Mouse (Mus musculus): Measurements from ENCODE around the gene Casq1. TPM values are rescaled to one million over a fixed set of nuclear protein-coding genes. Genes with fewer than 3 reads are reported as not detected.

The Casq1 gene
- polyA plus RNA-seq, 1 experiment from 2014 or later, result 2.4 TPM

GRCm38 (mm10) chr1:172177791-172178190 lies 41.9 kb downstream of the Casq1 start:
- DNase-seq (ENCODE audit: low spot score), result no peak
- Histone ChIP-seq H3K4me2 (ENCODE audit: low read length) (no peak overlapping the region), H3K4me3 (replicated peaks; ENCODE audit: low read depth, low read length) (no peak overlapping the region), H3K9me3 (replicated peaks; ENCODE audit: low read length) (no peaks in the 10 kb centered on the region), H3K4me1 (replicated peaks; ENCODE audit: insufficient read depth, low read length) (no peaks in the 10 kb centered on the region), H3K27me3 (ENCODE audit: insufficient read depth, low read length) (no peaks in the 10 kb centered on the region), H3K36me3 (ENCODE audit: insufficient read depth, low read length) (peaks cover 62% of the 10 kb centered on the region), H3K27ac (no peak overlapping the region), H3K9ac (ENCODE audit: low read depth, low read length) (no peak overlapping the region)
- 87% methylated on average over 7 of the region's 7 CpGs for WGBS
- TF ChIP-seq CTCF (IDR thresholded peaks at IDR 0.05; ENCODE audit: low read depth), result no peak
- ATAC-seq (replicated peaks; ENCODE audit: low FRiP score, low read depth), result no peak

DNA sequence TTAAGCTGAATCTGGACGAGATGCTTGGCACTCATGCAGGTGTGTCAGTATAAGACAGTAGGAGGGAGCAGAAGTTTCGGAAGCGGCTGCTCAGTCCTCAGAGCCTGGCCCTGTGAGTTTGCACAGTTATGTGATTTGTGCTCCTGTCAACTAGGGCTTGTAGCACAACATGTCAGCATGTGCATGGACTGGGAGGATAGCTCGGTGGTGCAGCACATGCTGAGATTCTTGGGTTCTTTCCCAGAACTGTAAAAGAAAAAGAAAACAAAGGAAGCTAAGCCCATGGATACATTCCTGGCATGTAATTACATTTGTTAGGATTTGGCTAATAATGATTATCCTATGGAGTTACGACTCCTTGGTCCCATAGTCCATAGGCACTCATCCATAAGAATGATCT lies 46.5 kb downstream of the Casq1 start:
- Histone ChIP-seq H3K4me1 (replicated peaks; ENCODE audit: insufficient read depth, low read length) (no peaks in the 10 kb centered on the region), H3K9me3 (replicated peaks; ENCODE audit: low read length) (no peaks in the 10 kb centered on the region), H3K9ac (ENCODE audit: low read depth, low read length) (no peak overlapping the region), H3K36me3 (ENCODE audit: insufficient read depth, low read length) (peaks cover 57% of the 10 kb centered on the region), H3K27ac (no peak overlapping the region), H3K4me3 (replicated peaks; ENCODE audit: low read depth, low read length) (no peak overlapping the region), H3K4me2 (ENCODE audit: low read length) (no peak overlapping the region), H3K27me3 (ENCODE audit: insufficient read depth, low read length) (no peaks in the 10 kb centered on the region)
- ATAC-seq (replicated peaks; ENCODE audit: low FRiP score, low read depth) (no peak), DNase-seq (ENCODE audit: low spot score) (peak; percentile 53)
- no peak for TF ChIP-seq CTCF (IDR thresholded peaks at IDR 0.05; ENCODE audit: low read depth)
- WGBS, result 57% methylated on average over 5 of the region's 5 CpGs

- 63% methylated on average over 21 of the region's 21 CpGs for WGBS
- DNase-seq (ENCODE audit: low spot score) (no peak), ATAC-seq (replicated peaks; ENCODE audit: low FRiP score, low read depth) (no peak)
- no peak overlapping the region for H3K4me2 ChIP-seq (ENCODE audit: low read length)
- no peaks in the 10 kb centered on the region for H3K9me3 ChIP-seq (replicated peaks; ENCODE audit: low read length)
- no peaks in the 10 kb centered on the region for H3K27me3 ChIP-seq (ENCODE audit: insufficient read depth, low read length)
- no peaks in the 10 kb centered on the region for H3K4me1 ChIP-seq (replicated peaks; ENCODE audit: insufficient read depth, low read length)
- H3K4me3 ChIP-seq (replicated peaks; ENCODE audit: low read depth, low read length), result no peak overlapping the region
- H3K27ac ChIP-seq, result no peak overlapping the region
- no peak for TF ChIP-seq CTCF (IDR thresholded peaks at IDR 0.05; ENCODE audit: low read depth)
- peaks cover 52% of the 10 kb centered on the region for H3K36me3 ChIP-seq (ENCODE audit: insufficient read depth, low read length)
- no peak overlapping the region for H3K9ac ChIP-seq (ENCODE audit: low read depth, low read length)
Measured at GRCm38 (mm10) chr1:172172381-172172780, 47.3 kb downstream of the Casq1 start.

- H3K27me3 ChIP-seq (ENCODE audit: insufficient read depth, low read length), result no peaks in the 10 kb centered on the region
- ATAC-seq (replicated peaks; ENCODE audit: low FRiP score, low read depth) (peak; percentile 34; the same call in 1 of the 2 replicates), DNase-seq (ENCODE audit: low spot score) (peak; percentile 12)
- no peak overlapping the region for H3K4me3 ChIP-seq (replicated peaks; ENCODE audit: low read depth, low read length)
- H3K27ac ChIP-seq, result no peak overlapping the region
- H3K9ac ChIP-seq (ENCODE audit: low read depth, low read length), result no peak overlapping the region
- H3K9me3 ChIP-seq (replicated peaks; ENCODE audit: low read length), result no peaks in the 10 kb centered on the region
- no peak overlapping the region for H3K4me2 ChIP-seq (ENCODE audit: low read length)
- TF ChIP-seq CTCF (IDR thresholded peaks at IDR 0.05; ENCODE audit: low read depth), result no peak
- H3K4me1 ChIP-seq (replicated peaks; ENCODE audit: insufficient read depth, low read length), result no peaks in the 10 kb centered on the region
- 85% methylated on average over 5 of the region's 5 CpGs for WGBS
- peaks cover 51% of the 10 kb centered on the region for H3K36me3 ChIP-seq (ENCODE audit: insufficient read depth, low read length)
Measured at GRCm38 (mm10) chr1:172169809-172170208, 49.9 kb downstream of the Casq1 start.

- DNase-seq (ENCODE audit: low spot score) (peak; percentile 81), ATAC-seq (replicated peaks; ENCODE audit: low FRiP score, low read depth) (peak; percentile 91)
- WGBS, result 46% methylated on average over 5 of the region's 5 CpGs
- Histone ChIP-seq H3K9me3 (replicated peaks; ENCODE audit: low read length) (no peaks in the 10 kb centered on the region), H3K4me2 (ENCODE audit: low read length) (no peak overlapping the region; the same call in 1 of the 2 replicates), H3K27ac (peak overlapping the region; percentile 82), H3K4me3 (replicated peaks; ENCODE audit: low read depth, low read length) (no peak overlapping the region), H3K4me1 (replicated peaks; ENCODE audit: insufficient read depth, low read length) (peaks cover 3% of the 10 kb centered on the region; the same call in 1 of the 2 replicates), H3K9ac (ENCODE audit: low read depth, low read length) (no peak overlapping the region), H3K36me3 (ENCODE audit: insufficient read depth, low read length) (peaks cover 40% of the 10 kb centered on the region), H3K27me3 (ENCODE audit: insufficient read depth, low read length) (no peaks in the 10 kb centered on the region)
- no peak for TF ChIP-seq CTCF (IDR thresholded peaks at IDR 0.05; ENCODE audit: low read depth)
Measured at GRCm38 (mm10) chr1:172167911-172168310, 51.8 kb downstream of the Casq1 start.

GRCm38 (mm10) chr1:172162959-172163358 lies 56.7 kb downstream of the Casq1 start:
- Histone ChIP-seq H3K36me3 (ENCODE audit: insufficient read depth, low read length) (peaks cover 19% of the 10 kb centered on the region; the same call in 1 of the 2 replicates), H3K27me3 (ENCODE audit: insufficient read depth, low read length) (no peaks in the 10 kb centered on the region), H3K4me3 (replicated peaks; ENCODE audit: low read depth, low read length) (no peak overlapping the region), H3K9ac (ENCODE audit: low read depth, low read length) (no peak overlapping the region), H3K9me3 (replicated peaks; ENCODE audit: low read length) (no peaks in the 10 kb centered on the region), H3K4me2 (ENCODE audit: low read length) (no peak overlapping the region), H3K4me1 (replicated peaks; ENCODE audit: insufficient read depth, low read length) (peaks cover 3% of the 10 kb centered on the region; the same call in 1 of the 2 replicates), H3K27ac (no peak overlapping the region)
- DNase-seq (ENCODE audit: low spot score) (no peak), ATAC-seq (replicated peaks; ENCODE audit: low FRiP score, low read depth) (0 out of 2 replicates have a peak, but pooled peaks have one; percentile 57)
- no peak for TF ChIP-seq CTCF (IDR thresholded peaks at IDR 0.05; ENCODE audit: low read depth)
- 43% methylated on average over 6 of the region's 6 CpGs for WGBS

DNA sequence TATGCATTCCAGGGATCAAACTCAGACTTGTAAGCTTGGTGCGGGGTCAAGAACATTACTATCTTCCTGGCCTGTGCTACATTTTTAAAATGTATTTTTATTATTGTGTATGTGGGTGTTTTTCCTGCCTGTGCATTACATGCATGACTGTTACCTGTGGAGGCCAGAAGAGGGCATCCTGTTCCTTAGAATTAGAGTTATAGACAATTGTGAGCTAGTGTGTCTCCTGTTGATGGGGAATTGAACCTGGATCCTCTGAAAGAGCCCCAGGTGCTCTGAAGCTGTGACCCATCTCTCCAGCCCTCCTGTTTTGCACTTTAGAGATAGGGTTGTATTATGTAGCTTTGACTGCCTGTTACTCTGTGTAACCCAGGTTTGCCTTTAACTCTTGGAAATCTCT lies 57.7 kb downstream of the Casq1 start:
- Histone ChIP-seq H3K4me2 (ENCODE audit: low read length) (no peak overlapping the region), H3K9me3 (replicated peaks; ENCODE audit: low read length) (no peaks in the 10 kb centered on the region), H3K27me3 (ENCODE audit: insufficient read depth, low read length) (no peaks in the 10 kb centered on the region), H3K4me1 (replicated peaks; ENCODE audit: insufficient read depth, low read length) (peaks cover 3% of the 10 kb centered on the region; the same call in 1 of the 2 replicates), H3K4me3 (replicated peaks; ENCODE audit: low read depth, low read length) (no peak overlapping the region), H3K36me3 (ENCODE audit: insufficient read depth, low read length) (peaks cover 13% of the 10 kb centered on the region; the same call in 1 of the 2 replicates), H3K9ac (ENCODE audit: low read depth, low read length) (no peak overlapping the region), H3K27ac (no peak overlapping the region)
- WGBS, result 93% methylated on average over 1 of the region's 1 CpGs
- peak; percentile 58 for DNase-seq (ENCODE audit: low spot score)
- ATAC-seq (replicated peaks; ENCODE audit: low FRiP score, low read depth), result no peak
- peak; percentile 65; the same call in 1 of the 2 replicates for TF ChIP-seq CTCF (IDR thresholded peaks at IDR 0.05; ENCODE audit: low read depth)

Data from kidney, postnatal 0 days (tissue).